Mouse (Mus musculus) G1E (cell line): ENCODE measurements around the gene BC067074.

ENCODE experiments used
- CTCF ChIP-seq: IDR thresholded peaks from 2 replicates; pipeline ENCODE4 v1.5.1; 2012; ENCODE audit warnings: low read depth, low read length, inconsistent platforms, mixed read lengths
- GATA1 ChIP-seq: IDR thresholded peaks from 2 replicates; pipeline ENCODE4 v1.6.1; 2012; ENCODE audit warnings: borderline replicate concordance, low read length, inconsistent platforms, mixed read lengths
- GATA2 ChIP-seq: IDR thresholded peaks from 2 replicates; pipeline ENCODE4 v1.6.1; 2012; ENCODE audit warnings: low read depth, low read length, inconsistent platforms, borderline replicate concordance
- POLR2AphosphoS5 ChIP-seq: IDR thresholded peaks from 2 replicates; pipeline ENCODE4 v1.6.1; 2012; ENCODE audit warnings: low read depth, low read length, inconsistent platforms; ENCODE audit not compliant: insufficient replicate concordance
- TAL1 ChIP-seq: conservative IDR thresholded peaks from 2 replicates; pipeline ENCODE4 v1.6.1; 2012; ENCODE audit warnings: low read depth, low read length, inconsistent platforms, mixed read lengths

DNA sequence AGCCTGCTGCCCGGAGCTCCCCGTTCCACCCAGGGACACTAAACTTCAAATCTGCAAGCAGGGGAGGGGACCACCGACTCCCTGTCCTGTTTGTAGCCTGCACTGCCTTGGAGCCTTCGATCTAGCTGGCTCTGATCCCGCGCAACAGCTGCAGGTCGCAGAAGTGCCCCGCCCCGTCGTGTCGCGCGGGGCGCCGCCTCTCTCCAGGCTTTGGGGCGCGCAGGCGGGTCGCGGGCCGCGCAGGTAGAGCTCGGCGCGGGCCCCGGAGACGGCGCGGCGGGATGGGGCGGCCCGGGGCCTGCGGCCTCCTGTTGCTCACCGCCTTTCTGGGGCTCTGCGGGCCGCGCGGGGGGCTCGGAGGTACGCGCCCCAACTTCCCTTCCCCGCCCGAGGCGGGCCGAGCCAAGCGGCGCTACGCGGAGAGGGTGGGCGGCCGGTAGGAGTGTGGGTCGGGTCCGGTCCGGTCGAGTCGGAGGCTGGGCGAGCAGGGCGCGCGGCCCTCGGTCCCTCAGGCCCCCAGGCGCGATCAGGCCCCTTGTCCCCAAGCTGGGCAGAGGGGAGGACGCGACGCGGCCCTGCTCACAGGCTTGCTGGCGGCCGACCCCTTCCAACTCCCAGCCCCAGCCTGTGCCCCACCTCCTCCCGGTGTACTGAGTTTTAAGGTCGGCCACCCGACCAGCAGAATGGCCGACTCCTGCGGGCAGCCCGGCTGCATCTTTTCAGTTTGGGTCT is at the start of gene BC067074:
- TF ChIP-seq CTCF: no peak
- no peak for TF ChIP-seq POLR2AphosphoS5
- no peak for TF ChIP-seq GATA1
- no peak for TF ChIP-seq TAL1
- TF ChIP-seq GATA2: no peak
